Mouse (Mus musculus): ENCODE data around the gene Tab1. TPM values are rescaled to one million over a fixed set of nuclear protein-coding genes. Genes with fewer than 3 reads are reported as not detected.
"Not testable (repeated sequence)": the region's sequence is repeated elsewhere in the genome, so short reads cannot be mapped to it uniquely, and the experiment has no call there.

Gene Tab1
- total RNA-seq, 1 experiment: 16.6 TPM

GRCm38 (mm10) chr15:80115866-80116794 lies 16.8 kb upstream of the Tab1 start:
- Histone ChIP-seq H3K36me3 (ENCODE audit: control insufficient read depth, insufficient read depth, low read length, poor library complexity, severe bottlenecking) (peaks cover 16% of the 10 kb centered on the region), H3K4me1 (ENCODE audit: control insufficient read depth in 2 of 2, insufficient read depth in 2 of 2, low read length in 2 of 2, poor library complexity in 1 of 2) (peaks cover 3 to 23% of the 10 kb centered on the region in 2 experiments; a peak in 3 of 4 replicates), H3K9ac (ENCODE audit: insufficient read depth, low read depth, low read length, poor library complexity, severe bottlenecking) (peak overlapping the region; percentile 67), H3K9me3 (ENCODE audit: control insufficient read depth, insufficient read depth, low read depth, low read length) (no peaks in the 10 kb centered on the region), H3K27ac (ENCODE audit: insufficient read depth, low read depth, low read length, poor library complexity, severe bottlenecking) (peak overlapping the region; percentile 74), H3K4me3 (ENCODE audit: insufficient read depth in 1 of 2, low read depth in 1 of 2, low read length in 2 of 2, poor library complexity in 1 of 2, severe bottlenecking in 1 of 2) (peak overlapping the region; percentile 56 to 62)
- in situ Hi-C loops (cut with MboI; ENCODE audit: low sequenced_read_pairs in 2 of 2, unreplicated experiment in 2 of 2): loop anchor here in 1 of 2 experiments (10.0 kb wide), 1 partner anchor 109 kb away; no protein-coding TSS in a partner anchor
- DNase-seq (ENCODE audit: low read depth, low spot score): no peak
- TF ChIP-seq HCFC1 (IDR thresholded peaks at IDR 0.05; ENCODE audit: borderline replicate concordance, insufficient read depth, low read length) (no peak), ZNF384 (IDR thresholded peaks at IDR 0.05; ENCODE audit: low read depth, low read length) (no peak), CHD2 (IDR thresholded peaks at IDR 0.05; ENCODE audit: low read depth, low read length) (no peak), MAFK (IDR thresholded peaks at IDR 0.05; ENCODE audit: insufficient read depth, low read depth, low read length) (no peak), ZC3H11A (IDR thresholded peaks at IDR 0.05; ENCODE audit: borderline replicate concordance, low read depth, low read length) (no peak)

- no peak for DNase-seq (ENCODE audit: low read depth, low spot score)
- Histone ChIP-seq H3K27ac (ENCODE audit: insufficient read depth, low read depth, low read length, poor library complexity, severe bottlenecking) (no peak overlapping the region), H3K9ac (ENCODE audit: insufficient read depth, low read depth, low read length, poor library complexity, severe bottlenecking) (no peak overlapping the region), H3K4me1 (ENCODE audit: control insufficient read depth in 2 of 2, insufficient read depth in 2 of 2, low read length in 2 of 2, poor library complexity in 1 of 2) (peaks cover 3 to 23% of the 10 kb centered on the region in 2 experiments; a peak in 3 of 4 replicates), H3K4me3 (ENCODE audit: insufficient read depth in 1 of 2, low read depth in 1 of 2, low read length in 2 of 2, poor library complexity in 1 of 2, severe bottlenecking in 1 of 2) (peak overlapping the region in 1 of 2 experiments; percentile 25; a peak in 1 of 4 replicates), H3K36me3 (ENCODE audit: control insufficient read depth, insufficient read depth, low read length, poor library complexity, severe bottlenecking) (peaks cover 11% of the 10 kb centered on the region; the same call in 1 of the 2 replicates), H3K9me3 (ENCODE audit: control insufficient read depth, insufficient read depth, low read depth, low read length) (no peaks in the 10 kb centered on the region)
- in situ Hi-C loops (cut with MboI; ENCODE audit: low sequenced_read_pairs in 2 of 2, unreplicated experiment in 2 of 2): loop anchor here in 1 of 2 experiments (10.0 kb wide), 1 partner anchor 108 kb away; no protein-coding TSS in a partner anchor
- TF ChIP-seq HCFC1 (IDR thresholded peaks at IDR 0.05; ENCODE audit: borderline replicate concordance, insufficient read depth, low read length): no peak
- no peak for TF ChIP-seq ZNF384 (IDR thresholded peaks at IDR 0.05; ENCODE audit: low read depth, low read length)
- no peak for TF ChIP-seq CHD2 (IDR thresholded peaks at IDR 0.05; ENCODE audit: low read depth, low read length)
- no peak for TF ChIP-seq MAFK (IDR thresholded peaks at IDR 0.05; ENCODE audit: insufficient read depth, low read depth, low read length)
- TF ChIP-seq ZC3H11A (IDR thresholded peaks at IDR 0.05; ENCODE audit: borderline replicate concordance, low read depth, low read length): no peak
These were observed 15.8 kb upstream of the Tab1 start for GRCm38 (mm10) chr15:80117154-80117553.

- peaks cover 3 to 23% of the 10 kb centered on the region in 2 experiments; a peak in 3 of 4 replicates for H3K4me1 ChIP-seq (ENCODE audit: control insufficient read depth in 2 of 2, insufficient read depth in 2 of 2, low read length in 2 of 2, poor library complexity in 1 of 2)
- no peak overlapping the region for H3K4me3 ChIP-seq (ENCODE audit: insufficient read depth in 1 of 2, low read depth in 1 of 2, low read length in 2 of 2, poor library complexity in 1 of 2, severe bottlenecking in 1 of 2)
- no peak for TF ChIP-seq MAFK (IDR thresholded peaks at IDR 0.05; ENCODE audit: insufficient read depth, low read depth, low read length)
- TF ChIP-seq ZC3H11A (IDR thresholded peaks at IDR 0.05; ENCODE audit: borderline replicate concordance, low read depth, low read length): no peak
- no peak for TF ChIP-seq HCFC1 (IDR thresholded peaks at IDR 0.05; ENCODE audit: borderline replicate concordance, insufficient read depth, low read length)
- TF ChIP-seq ZNF384 (IDR thresholded peaks at IDR 0.05; ENCODE audit: low read depth, low read length): no peak
- TF ChIP-seq CHD2 (IDR thresholded peaks at IDR 0.05; ENCODE audit: low read depth, low read length): no peak
- H3K36me3 ChIP-seq (ENCODE audit: control insufficient read depth, insufficient read depth, low read length, poor library complexity, severe bottlenecking): peaks cover 2% of the 10 kb centered on the region; the same call in 1 of the 2 replicates
- H3K27ac ChIP-seq (ENCODE audit: insufficient read depth, low read depth, low read length, poor library complexity, severe bottlenecking): no peak overlapping the region
- no peak for DNase-seq (ENCODE audit: low read depth, low spot score)
- H3K9ac ChIP-seq (ENCODE audit: insufficient read depth, low read depth, low read length, poor library complexity, severe bottlenecking): no peak overlapping the region
- in situ Hi-C loops (cut with MboI; ENCODE audit: low sequenced_read_pairs in 2 of 2, unreplicated experiment in 2 of 2): loop anchor here in 1 of 2 experiments (10.0 kb wide), 1 partner anchor 106 kb away; no protein-coding TSS in a partner anchor
- no peaks in the 10 kb centered on the region for H3K9me3 ChIP-seq (ENCODE audit: control insufficient read depth, insufficient read depth, low read depth, low read length)
These were observed 13.9 kb upstream of the Tab1 start for GRCm38 (mm10) chr15:80119076-80119475.

- no peak for TF ChIP-seq MAFK (IDR thresholded peaks at IDR 0.05; ENCODE audit: insufficient read depth, low read depth, low read length)
- no peak for TF ChIP-seq ZC3H11A (IDR thresholded peaks at IDR 0.05; ENCODE audit: borderline replicate concordance, low read depth, low read length)
- no peak for TF ChIP-seq ZNF384 (IDR thresholded peaks at IDR 0.05; ENCODE audit: low read depth, low read length)
- no peak for TF ChIP-seq CHD2 (IDR thresholded peaks at IDR 0.05; ENCODE audit: low read depth, low read length)
- no peak for TF ChIP-seq HCFC1 (IDR thresholded peaks at IDR 0.05; ENCODE audit: borderline replicate concordance, insufficient read depth, low read length)
- Histone ChIP-seq H3K9ac (ENCODE audit: insufficient read depth, low read depth, low read length, poor library complexity, severe bottlenecking) (no peak overlapping the region), H3K4me1 (ENCODE audit: control insufficient read depth in 2 of 2, insufficient read depth in 2 of 2, low read length in 2 of 2, poor library complexity in 1 of 2) (peaks cover 0 to 7% of the 10 kb centered on the region in 2 experiments; a peak in 3 of 4 replicates), H3K9me3 (ENCODE audit: control insufficient read depth, insufficient read depth, low read depth, low read length) (no peaks in the 10 kb centered on the region), H3K27ac (ENCODE audit: insufficient read depth, low read depth, low read length, poor library complexity, severe bottlenecking) (no peak overlapping the region), H3K36me3 (ENCODE audit: control insufficient read depth, insufficient read depth, low read length, poor library complexity, severe bottlenecking) (no peaks in the 10 kb centered on the region), H3K4me3 (ENCODE audit: insufficient read depth in 1 of 2, low read depth in 1 of 2, low read length in 2 of 2, poor library complexity in 1 of 2, severe bottlenecking in 1 of 2) (no peak overlapping the region)
- in situ Hi-C loops (cut with MboI; ENCODE audit: low sequenced_read_pairs in 2 of 2, unreplicated experiment in 2 of 2): no loop called here
- no peak for DNase-seq (ENCODE audit: low read depth, low spot score)
These were observed 11.1 kb upstream of the Tab1 start for GRCm38 (mm10) chr15:80121721-80122325.

- H3K4me1 ChIP-seq (ENCODE audit: control insufficient read depth in 2 of 2, insufficient read depth in 2 of 2, low read length in 2 of 2, poor library complexity in 1 of 2); in situ Hi-C loops (cut with MboI; ENCODE audit: low sequenced_read_pairs in 2 of 2, unreplicated experiment in 2 of 2); H3K9ac ChIP-seq (ENCODE audit: insufficient read depth, low read depth, low read length, poor library complexity, severe bottlenecking); H3K9me3 ChIP-seq (ENCODE audit: control insufficient read depth, insufficient read depth, low read depth, low read length); DNase-seq (ENCODE audit: low read depth, low spot score); H3K4me3 ChIP-seq (ENCODE audit: insufficient read depth in 1 of 2, low read depth in 1 of 2, low read length in 2 of 2, poor library complexity in 1 of 2, severe bottlenecking in 1 of 2); H3K27ac ChIP-seq (ENCODE audit: insufficient read depth, low read depth, low read length, poor library complexity, severe bottlenecking); H3K36me3 ChIP-seq (ENCODE audit: control insufficient read depth, insufficient read depth, low read length, poor library complexity, severe bottlenecking): not testable (repeated sequence)
These were observed 10.5 kb upstream of the Tab1 start for GRCm38 (mm10) chr15:80122431-80122830.

Data from ES-E14 (cell line).